Mouse (Mus musculus) small intestine, adult 2 months (tissue): ENCODE data around the gene Ermp1. TPM values are rescaled to one million over a fixed set of nuclear protein-coding genes. Genes with fewer than 3 reads are reported as not detected.

Experiments used
- H3K27ac ChIP-seq: fragments of 200-500 bp; 2 replicates; pipeline ENCODE4 v1.5.1; 2012; ENCODE audit warnings: low read depth, low read length, control low read depth, inconsistent platforms; ENCODE audit not compliant: insufficient read depth
- H3K27me3 ChIP-seq: fragments of 200-500 bp; 2 replicates; pipeline ENCODE4 v1.6.1; 2012; ENCODE audit warnings: mild to moderate bottlenecking, moderate library complexity, low read length, inconsistent platforms; ENCODE audit not compliant: control insufficient read depth, insufficient read depth
- H3K36me3 ChIP-seq: fragments of 200-500 bp; 2 replicates; pipeline ENCODE4 v1.6.1; 2012; ENCODE audit warnings: mild to moderate bottlenecking, low read length, control low read depth, inconsistent platforms; ENCODE audit not compliant: control insufficient read depth, insufficient read depth
- H3K4me1 ChIP-seq: fragments of 200-500 bp; 2 replicates; pipeline ENCODE4 v1.6.1; 2012; ENCODE audit warnings: low read length, inconsistent platforms, mixed read lengths; ENCODE audit not compliant: control insufficient read depth, insufficient read depth, insufficient read length
- H3K4me3 ChIP-seq: fragments of 200-500 bp; 2 replicates; pipeline ENCODE4 v1.5.1; 2012; ENCODE audit warnings: low read depth, mild to moderate bottlenecking, control low read depth, inconsistent platforms, low read length, moderate library complexity
- CTCF ChIP-seq: fragments of 200-500 bp; IDR thresholded peaks from 2 replicates; pipeline ENCODE4 v1.5.1; 2012; ENCODE audit warnings: low read depth, mild to moderate bottlenecking, control low read depth, inconsistent platforms, low read length, moderate library complexity, mixed read lengths; ENCODE audit not compliant: insufficient replicate concordance, insufficient read length; ENCODE audit errors: extremely low read depth
- POLR2A ChIP-seq: fragments of 200-500 bp; IDR thresholded peaks from 2 replicates; pipeline ENCODE4 v1.6.1; 2012; ENCODE audit warnings: low read depth, mild to moderate bottlenecking, control low read depth, inconsistent platforms, low read length, moderate library complexity
- WGBS: fragments of 180-500 bp; shearing (Covaris S2); methylation state at CpG from one replicate; pipeline ENCODE4 v1.1.7; 2018; 5-methylcytosine and 5-hydroxymethylcytosine counted together
- polyA plus RNA-seq: library from polyadenylated mRNA; depleted of rRNA; stranded (reverse); fragments of >200 nt; gene quantifications from 2 replicates; pipeline ENCODE4 v1.2.3, GENCODE M21; 2012; rRNA removed

The Ermp1 gene
- 8.5 and 9.4 TPM in 2 replicates for polyA plus RNA-seq

GRCm38 (mm10) chr19:29647651-29648549 lies at the start of gene Ermp1:
Ermp1 (minus strand) TSS chr19:29648415.
- TF ChIP-seq POLR2A = peak; percentile 88
- TF ChIP-seq CTCF = peak; percentile 95
- Histone ChIP-seq H3K27me3 (no peaks in the 10 kb centered on the region), H3K36me3 (peaks cover 2% of the 10 kb centered on the region; the same call in 1 of the 2 replicates), H3K4me3 (peak within 1 kb of the TSS; percentile 96), H3K4me1 (peaks cover 2% of the 10 kb centered on the region; the same call in 1 of the 2 replicates), H3K27ac (peak within 1 kb of the TSS; percentile 88)
- under 1% methylated on average over 90 of the region's 90 CpGs for WGBS

DNA sequence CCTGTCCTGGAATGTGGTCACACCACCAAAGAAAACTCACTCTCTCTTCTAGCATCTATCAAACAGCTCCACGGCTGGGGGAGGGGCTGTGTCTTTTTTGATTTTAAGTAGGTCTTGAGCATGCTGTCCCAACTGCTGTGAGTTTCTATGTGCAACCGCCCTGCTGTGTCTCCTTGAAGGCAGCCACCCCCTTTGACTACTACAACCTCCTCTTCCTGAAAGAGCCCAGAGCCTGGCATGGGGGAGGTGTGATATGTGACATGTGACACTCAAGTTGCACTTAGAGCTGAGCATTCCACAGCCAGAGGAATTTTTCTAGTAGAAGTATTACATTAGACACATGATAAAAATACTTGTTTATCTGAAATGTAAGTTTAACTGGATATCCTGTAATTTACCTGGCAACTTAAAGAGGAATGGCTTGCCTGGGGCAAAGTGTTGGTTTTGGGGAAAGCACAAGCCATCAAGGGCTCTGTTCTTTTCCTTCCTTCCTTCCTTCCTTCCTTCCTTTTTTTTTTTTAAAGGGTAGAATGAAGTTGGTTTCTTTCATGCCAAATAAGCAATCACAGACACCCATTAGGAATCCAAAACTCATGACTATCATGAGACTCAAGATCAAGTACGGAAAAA lies 49.1 kb upstream of the Ermp1 start, which contains the start of gene Mlana:
Mlana (plus strand) TSS at position 580 of the 630 bp plus-strand sequence.
- no peaks in the 10 kb centered on the region for H3K27me3 ChIP-seq
- H3K27ac ChIP-seq = peak within 1 kb of the TSS; percentile 40; the same call in 1 of the 2 replicates
- no peaks in the 10 kb centered on the region for H3K36me3 ChIP-seq
- H3K4me3 ChIP-seq = no peak within 1 kb of the TSS
- 70% methylated on average over 3 of the region's 3 CpGs for WGBS
- H3K4me1 ChIP-seq = peaks cover 12% of the 10 kb centered on the region; the same call in 1 of the 2 replicates
- TF ChIP-seq POLR2A = no peak
- TF ChIP-seq CTCF = no peak

- H3K4me3 ChIP-seq = no peak overlapping the region
- TF ChIP-seq CTCF = no peak
- TF ChIP-seq POLR2A = no peak
Measured at GRCm38 (mm10) chr19:29696840-29697239, 48.6 kb upstream of the Ermp1 start.

GRCm38 (mm10) chr19:29696309-29696708 lies 48.1 kb upstream of the Ermp1 start:
- no peak overlapping the region for H3K4me3 ChIP-seq
- H3K27me3 ChIP-seq = no peaks in the 10 kb centered on the region
- 91% methylated on average over 4 of the region's 4 CpGs for WGBS
- peaks cover 12% of the 10 kb centered on the region; the same call in 1 of the 2 replicates for H3K4me1 ChIP-seq
- no peak overlapping the region for H3K27ac ChIP-seq
- TF ChIP-seq CTCF = no peak
- TF ChIP-seq POLR2A = no peak
- H3K36me3 ChIP-seq = no peaks in the 10 kb centered on the region

More at GRCm38 (mm10) chr19:29696840-29697239, 48.6 kb upstream of the Ermp1 start:
- Histone ChIP-seq H3K27me3 (no peaks in the 10 kb centered on the region), H3K4me1 (peaks cover 12% of the 10 kb centered on the region; the same call in 1 of the 2 replicates), H3K27ac (no peak overlapping the region), H3K36me3 (no peaks in the 10 kb centered on the region)

- no peak overlapping the region for H3K27ac ChIP-seq
- H3K4me1 ChIP-seq = peaks cover 6% of the 10 kb centered on the region; the same call in 1 of the 2 replicates
- no peaks in the 10 kb centered on the region for H3K27me3 ChIP-seq
- H3K4me3 ChIP-seq = no peak overlapping the region
- no peaks in the 10 kb centered on the region for H3K36me3 ChIP-seq
- TF ChIP-seq CTCF (no peak), POLR2A (no peak)
- 95% methylated on average over 10 of the region's 10 CpGs for WGBS
Measured at GRCm38 (mm10) chr19:29695071-29695470, 46.9 kb upstream of the Ermp1 start.

DNA sequence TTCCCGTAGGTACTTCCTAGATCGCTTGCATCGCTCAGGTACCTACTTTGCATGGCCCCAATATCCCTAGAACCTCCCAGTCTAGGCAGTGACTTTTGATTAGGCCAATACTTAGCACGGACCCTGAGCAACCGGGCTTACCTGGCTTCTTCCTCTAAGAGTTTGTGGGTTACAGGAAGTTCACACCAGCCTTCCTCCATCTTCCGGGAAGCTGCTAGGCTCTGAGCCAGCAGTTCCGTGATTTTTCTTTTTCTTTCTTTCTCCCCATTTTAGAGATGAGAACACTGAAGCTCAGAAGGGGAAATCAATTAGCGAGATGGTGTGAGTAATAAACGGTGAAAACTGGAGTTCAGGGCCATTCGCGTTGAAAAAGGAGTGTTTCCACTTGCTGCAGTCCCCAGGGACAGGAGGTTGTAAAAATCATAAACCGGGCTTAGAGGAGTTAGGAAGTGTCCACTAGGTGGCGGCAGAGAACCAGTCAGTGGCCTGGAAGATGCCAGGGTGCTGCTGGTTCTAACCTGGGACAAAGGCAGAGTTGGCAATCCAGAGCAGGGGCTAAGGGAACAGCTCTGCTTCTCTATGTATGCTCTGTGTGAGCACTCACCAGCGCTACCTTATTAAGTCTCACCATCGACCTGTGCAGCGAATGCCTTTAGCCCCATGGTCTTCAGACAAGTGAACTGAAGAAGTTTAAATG lies 35.8 kb upstream of the Ermp1 start:
- no peaks in the 10 kb centered on the region for H3K36me3 ChIP-seq
- H3K27me3 ChIP-seq = no peaks in the 10 kb centered on the region
- H3K4me1 ChIP-seq = peaks cover 2% of the 10 kb centered on the region; the same call in 1 of the 2 replicates
- 49% methylated on average over 16 of the region's 16 CpGs for WGBS
- no peak for TF ChIP-seq POLR2A
- TF ChIP-seq CTCF = peak; percentile 84; the same call in 1 of the 2 replicates
- H3K4me3 ChIP-seq = no peak overlapping the region
- H3K27ac ChIP-seq = no peak overlapping the region
